Mouse (Mus musculus) C2C12 (cell line): Measurements from ENCODE around the gene Ssh2.

ENCODE experiments used
- CEBPB ChIP-seq: IDR thresholded peaks from one replicate; pipeline ENCODE4 v1.6.1; 2011; ENCODE audit warnings: low read depth, mild to moderate bottlenecking, control low read depth, moderate library complexity
- CTCF ChIP-seq: IDR thresholded peaks from one replicate; pipeline ENCODE4 v1.5.1; 2011; ENCODE audit not compliant: control insufficient read depth, insufficient read depth, insufficient read length
- FOSL1 ChIP-seq: IDR thresholded peaks from one replicate; pipeline ENCODE4 v1.8.0; 2011; ENCODE audit warnings: mild to moderate bottlenecking, low read length; ENCODE audit not compliant: poor library complexity, insufficient read depth, severe bottlenecking
- MAX ChIP-seq: IDR thresholded peaks from one replicate; pipeline ENCODE4 v1.6.1; 2011; ENCODE audit warnings: mild to moderate bottlenecking, control low read depth
- MYOD1 ChIP-seq: IDR thresholded peaks from one replicate; pipeline ENCODE4 v1.6.1; 2011; ENCODE audit warnings: low read depth; ENCODE audit not compliant: control insufficient read depth, insufficient read length
- MYOG ChIP-seq: IDR thresholded peaks from one replicate; pipeline ENCODE4 v1.6.1; 2011; ENCODE audit not compliant: control insufficient read depth, insufficient read length; ENCODE audit errors: extremely low read depth
- USF1 ChIP-seq: IDR thresholded peaks from one replicate; pipeline ENCODE4 v1.6.1; 2011; ENCODE audit warnings: low read depth, mild to moderate bottlenecking, control low read depth, moderate library complexity

- TF ChIP-seq CTCF: no peak
- TF ChIP-seq MYOG: no peak
- no peak for TF ChIP-seq MAX
- TF ChIP-seq CEBPB: no peak
- TF ChIP-seq USF1: no peak
- no peak for TF ChIP-seq MYOD1
- TF ChIP-seq FOSL1: no peak
Measured at GRCm38 (mm10) chr11:77414141-77414839, 198.2 kb downstream of the Ssh2 start.
